Mouse (Mus musculus): ENCODE data around the gene Atp1b2.

The Atp1b2 gene

DNA sequence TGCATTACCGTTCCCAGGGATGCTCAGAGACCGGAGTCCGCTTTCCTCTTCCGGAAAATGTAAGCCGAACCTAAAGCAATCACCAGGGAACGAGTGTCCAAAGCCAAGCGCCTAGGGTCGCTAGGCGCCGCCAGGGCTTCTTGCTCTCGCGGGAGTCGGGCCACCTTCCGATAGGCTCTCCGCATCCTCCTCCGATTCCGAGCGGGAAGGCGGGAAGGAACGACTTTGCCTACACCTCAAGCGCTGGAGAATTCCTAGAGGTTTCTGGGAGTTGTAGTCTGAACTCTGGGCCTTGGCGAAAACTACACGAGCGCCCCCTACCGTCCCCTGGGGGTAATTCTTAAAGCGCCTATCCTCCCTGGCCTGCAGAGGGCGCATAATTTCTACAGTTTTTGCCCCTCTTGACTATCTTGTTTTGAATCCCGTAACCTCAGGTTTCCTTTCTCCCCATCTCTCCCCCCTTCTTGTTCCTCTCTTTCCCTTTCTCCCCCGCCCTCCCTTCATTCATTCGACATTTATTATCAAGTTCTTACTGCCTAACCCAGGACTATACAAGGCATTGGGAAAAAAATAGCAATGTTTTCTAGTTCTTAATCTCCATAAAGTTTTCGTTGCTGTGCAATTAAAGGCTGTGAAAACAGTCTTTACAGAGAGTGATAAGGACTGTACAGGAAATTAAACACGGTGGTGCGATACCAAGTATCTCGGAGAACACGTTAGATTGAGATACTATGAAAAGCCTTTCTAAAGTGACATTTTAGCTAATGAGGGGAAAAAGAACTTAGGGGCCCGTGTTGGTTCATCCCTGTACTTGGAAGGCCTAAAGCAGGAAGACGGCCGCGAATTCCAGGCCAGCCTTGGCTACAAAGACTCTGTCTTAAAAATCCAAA lies 26.4 kb downstream of the Atp1b2 start:
- peak; percentile 96 for DNase-seq

- no peak for DNase-seq
Observed at GRCm38 (mm10) chr11:69578301-69578700, 27.4 kb downstream of the Atp1b2 start.

- no peak for DNase-seq
Observed at GRCm38 (mm10) chr11:69576307-69576706, 29.4 kb downstream of the Atp1b2 start.

- DNase-seq = no peak
Observed at GRCm38 (mm10) chr11:69575220-69575619, 30.5 kb downstream of the Atp1b2 start.

GRCm38 (mm10) chr11:69565131-69565530 lies 40.6 kb downstream of the Atp1b2 start:
- DNase-seq = no peak

DNA sequence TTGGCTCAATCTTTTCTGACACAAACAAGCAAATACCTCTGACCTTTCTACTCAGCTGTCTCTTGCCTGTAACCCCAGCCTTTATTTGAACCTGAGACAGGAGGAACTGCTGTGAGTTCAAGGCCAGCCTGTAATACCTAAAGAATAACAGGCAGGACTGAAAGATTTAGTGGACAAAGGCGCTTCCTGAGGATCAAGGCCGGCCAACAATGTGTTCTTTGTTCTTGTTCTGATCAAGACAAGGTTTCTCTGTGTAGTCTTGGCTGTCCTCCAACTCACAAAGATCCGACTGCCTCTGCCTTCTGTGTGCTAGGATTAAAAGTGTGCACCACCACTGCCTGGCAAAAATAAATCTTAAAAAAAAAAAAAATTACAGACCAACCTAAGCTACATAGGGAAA lies 41.4 kb downstream of the Atp1b2 start:
- no peak for DNase-seq

DNA sequence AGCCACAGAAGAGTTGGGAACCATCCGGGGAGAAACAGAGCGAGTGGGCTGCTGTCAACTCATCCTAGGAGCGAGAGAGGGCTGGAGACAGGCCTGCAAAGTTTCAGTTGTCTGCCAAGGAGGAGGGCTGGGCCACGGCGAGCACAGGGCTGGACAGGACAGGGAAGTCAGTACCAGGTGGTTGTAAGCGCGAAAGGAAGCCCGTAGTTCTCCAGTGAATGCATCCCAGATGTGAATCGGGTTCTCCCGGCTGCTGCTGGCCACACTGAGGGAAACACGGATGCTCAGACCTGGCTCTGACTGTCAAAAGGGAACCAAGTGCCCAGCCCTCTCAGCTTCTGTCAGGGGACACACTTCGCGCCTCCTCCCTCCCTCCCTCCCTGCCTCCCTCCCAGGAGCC lies 42.4 kb downstream of the Atp1b2 start:
- DNase-seq = no peak

DNA sequence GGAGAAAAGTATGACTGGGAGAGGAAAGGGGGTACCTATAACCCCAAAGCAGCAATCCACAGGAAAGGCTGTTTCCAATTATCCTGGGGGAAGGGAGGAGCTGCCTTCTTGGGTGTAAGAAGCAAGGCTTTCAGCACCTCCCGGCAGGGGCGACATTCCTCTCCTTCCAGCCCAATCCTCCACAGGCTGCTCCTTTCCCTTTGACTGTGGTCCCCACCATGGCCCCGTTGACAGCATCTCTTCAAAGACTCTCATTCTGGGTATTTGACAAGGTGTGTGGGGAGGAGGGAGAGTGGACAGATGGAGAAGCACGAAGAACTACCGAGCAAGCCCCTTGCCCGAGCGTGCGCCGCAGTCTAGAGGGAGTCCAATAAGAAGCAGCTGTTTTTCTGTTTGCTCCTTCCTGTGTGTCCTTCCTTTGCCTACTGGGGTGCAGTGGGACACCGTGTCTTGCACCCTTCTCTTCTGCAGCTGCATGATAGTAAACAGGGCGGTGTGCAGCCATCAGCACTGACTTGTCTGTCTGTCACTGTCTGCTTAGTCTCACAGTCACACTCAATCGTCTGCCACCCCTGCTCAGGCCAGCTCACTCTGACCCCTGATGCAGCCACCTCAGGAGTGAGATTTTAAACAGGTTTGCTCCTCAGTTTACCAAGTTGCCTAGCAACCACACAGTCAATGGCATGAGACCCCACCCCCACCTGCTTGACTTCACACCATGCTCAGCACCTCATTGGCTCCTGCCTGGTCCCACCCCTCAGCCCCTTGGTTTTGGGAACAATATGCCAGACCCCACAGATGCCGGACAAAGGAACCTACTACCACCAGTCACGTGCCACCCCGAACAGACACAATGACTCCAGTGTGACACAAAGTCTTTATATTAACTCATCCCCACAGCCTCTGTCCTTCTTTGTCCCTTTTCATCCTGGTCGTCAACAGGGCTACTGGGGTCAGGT lies 44.6 kb downstream of the Atp1b2 start:
- no peak for DNase-seq

DNA sequence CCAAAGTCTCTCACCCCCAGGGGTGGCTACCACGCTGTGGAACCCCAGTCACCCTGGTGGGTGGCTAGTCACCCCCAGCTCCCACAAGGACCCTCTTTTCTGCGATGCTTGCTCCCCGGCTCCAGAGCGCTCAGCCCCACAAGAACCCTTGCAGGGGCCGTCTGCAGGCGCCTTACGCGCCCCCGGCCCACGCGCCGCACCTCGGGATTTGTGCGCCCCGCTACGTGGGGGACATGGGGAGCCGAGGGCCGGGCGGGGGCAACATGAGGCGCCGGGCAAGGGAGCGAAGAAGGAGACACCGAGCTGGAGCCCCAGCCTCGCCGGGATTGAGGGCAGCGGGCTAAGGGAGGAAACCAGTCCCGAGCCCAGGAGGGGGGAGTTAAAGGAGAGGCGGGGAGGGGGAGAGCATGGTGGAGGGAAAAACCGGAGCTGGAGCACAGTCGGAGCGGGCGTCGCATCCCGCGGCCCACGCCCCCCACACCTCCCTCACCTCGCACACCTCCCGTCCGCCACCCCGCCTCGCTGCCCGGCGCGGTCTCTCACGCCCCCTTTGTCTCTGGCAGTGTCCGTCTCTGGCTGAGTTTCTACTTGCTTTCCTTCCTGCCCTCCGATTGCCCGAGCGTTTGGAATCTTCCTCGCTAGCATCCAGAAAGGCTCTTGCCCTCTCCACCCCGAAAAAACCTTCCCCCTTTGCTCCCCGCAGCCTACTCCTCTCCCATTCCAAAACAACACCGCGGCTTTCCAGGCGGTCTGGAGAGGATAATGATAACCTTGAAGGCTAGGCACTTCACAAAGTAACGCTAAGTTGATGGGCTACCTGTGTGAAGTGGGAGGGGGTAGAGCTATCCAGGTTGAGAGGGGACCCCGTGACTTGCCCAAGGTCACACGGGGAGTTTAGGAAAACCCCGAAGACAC lies 45.6 kb downstream of the Atp1b2 start, which contains the start of gene Efnb3:
Efnb3 (minus strand) TSS at position 355 of the 915 bp plus-strand sequence.
- DNase-seq = no peak

DNA sequence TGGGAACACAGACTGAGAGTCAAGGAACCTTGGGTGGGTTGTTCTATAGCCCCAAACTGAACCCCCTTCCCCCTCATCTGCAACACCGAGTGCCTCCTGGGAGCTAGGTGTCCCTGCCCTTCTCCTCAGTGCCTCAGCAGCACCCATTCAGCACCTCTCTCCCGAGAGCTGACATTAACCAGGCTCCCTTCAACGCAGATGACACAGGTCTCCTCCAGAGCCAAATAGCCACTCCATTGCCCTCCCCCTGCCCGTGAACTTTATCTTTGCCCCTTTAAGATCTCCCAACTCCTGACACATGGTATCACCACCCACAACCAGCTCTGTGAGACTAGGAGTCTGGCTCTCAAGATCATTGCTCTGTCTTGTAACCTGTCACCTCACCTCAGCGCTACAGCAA lies 46.6 kb downstream of the Atp1b2 start:
- DNase-seq = no peak

- DNase-seq = no peak
Observed at GRCm38 (mm10) chr11:69558756-69559155, 47.0 kb downstream of the Atp1b2 start.

DNA sequence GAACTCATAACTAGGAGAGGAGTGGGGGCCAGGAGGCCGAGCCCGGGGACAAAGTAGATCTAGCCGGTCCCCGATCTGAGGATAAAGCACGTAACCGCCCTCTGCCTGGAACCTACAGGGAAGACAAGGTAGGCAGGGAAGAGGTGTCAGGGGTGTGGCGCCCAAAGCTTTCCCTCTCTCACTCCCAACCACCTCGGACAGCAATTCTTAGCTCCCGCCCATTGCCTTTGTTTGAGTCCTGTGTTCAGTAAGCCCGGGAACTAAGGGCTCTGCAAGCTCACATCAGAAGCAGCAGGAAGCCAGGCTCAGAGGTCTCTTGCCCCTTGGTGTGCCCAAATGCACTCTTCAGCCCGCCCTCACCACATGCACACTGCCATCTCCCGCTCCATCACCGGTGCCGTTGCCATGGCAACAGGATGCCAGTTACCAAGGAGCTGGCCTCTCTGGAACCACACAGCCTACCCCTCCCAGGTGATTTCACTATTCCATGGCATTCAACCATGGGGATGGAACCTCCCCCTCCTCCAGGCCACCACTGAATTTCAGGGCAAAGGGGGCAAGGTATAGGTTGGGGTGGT lies 48.3 kb downstream of the Atp1b2 start:
- DNase-seq = no peak

GRCm38 (mm10) chr11:69554539-69555140 lies 51.1 kb downstream of the Atp1b2 start:
- no peak for DNase-seq

GRCm38 (mm10) chr11:69553341-69553721 lies 52.4 kb downstream of the Atp1b2 start:
- DNase-seq = no peak

GRCm38 (mm10) chr11:69552622-69553340 lies 53.0 kb downstream of the Atp1b2 start:
- DNase-seq = peak; percentile 66

DNA sequence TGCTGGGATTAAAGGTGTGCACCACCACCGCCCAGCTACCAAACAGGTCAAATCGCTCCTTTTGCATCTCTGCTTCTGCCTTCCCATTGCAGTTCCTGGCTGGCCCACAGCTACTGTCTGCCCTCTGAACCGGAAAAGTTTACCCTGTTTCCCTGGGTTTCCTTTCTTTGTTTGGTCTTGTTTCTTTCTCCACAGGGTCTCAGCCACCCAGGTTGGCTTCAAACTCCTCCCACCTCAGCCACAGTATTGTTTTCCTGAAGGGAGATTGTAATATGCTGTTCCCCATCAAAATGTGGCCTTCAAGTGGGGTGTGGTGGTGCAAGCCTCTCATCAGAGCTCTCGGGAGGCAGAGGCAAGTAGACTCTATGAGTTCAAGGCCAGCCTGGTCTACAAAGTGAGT lies 54.4 kb downstream of the Atp1b2 start:
- no peak for DNase-seq

Data from right cerebral cortex, postnatal 25 days (tissue).